Mouse (Mus musculus) mouse embryonic stem cell (cell line): ENCODE measurements at regions not wholly inside any gene's neighbourhood (a gene's known extent, or its start where the extent isn't known, plus 50 kb on each side); places are given as distances from the start of the nearest gene placed in this dataset.

Experiments used
- in situ Hi-C, 2 experiments: fragments of 300-500 bp; cut with MboI; formaldehyde crosslinking; loops; 1 replicate in 1 of 2; 3 replicates in 1 of 2; pipeline ENCODE4 v1.14.3; 2019 to 2020; ENCODE audit warnings: low sequenced_read_pairs in 2 of 2, low pct_unique_long_range_greater_than_20kb in 1 of 2, mixed read lengths in 1 of 2; ENCODE audit not compliant: unreplicated experiment in 1 of 2

GRCm38 (mm10) chr4:87501791-87502190 is 271.5 kb upstream of the Slc24a2 start:
- in situ Hi-C loops: no loop called here

- in situ Hi-C loops: no loop called here
Observed at GRCm38 (mm10) chr4:87500441-87500840, 270.2 kb upstream of the Slc24a2 start.

GRCm38 (mm10) chr4:87487798-87488197 is 257.5 kb upstream of the Slc24a2 start:
- in situ Hi-C loops: no loop called here

DNA sequence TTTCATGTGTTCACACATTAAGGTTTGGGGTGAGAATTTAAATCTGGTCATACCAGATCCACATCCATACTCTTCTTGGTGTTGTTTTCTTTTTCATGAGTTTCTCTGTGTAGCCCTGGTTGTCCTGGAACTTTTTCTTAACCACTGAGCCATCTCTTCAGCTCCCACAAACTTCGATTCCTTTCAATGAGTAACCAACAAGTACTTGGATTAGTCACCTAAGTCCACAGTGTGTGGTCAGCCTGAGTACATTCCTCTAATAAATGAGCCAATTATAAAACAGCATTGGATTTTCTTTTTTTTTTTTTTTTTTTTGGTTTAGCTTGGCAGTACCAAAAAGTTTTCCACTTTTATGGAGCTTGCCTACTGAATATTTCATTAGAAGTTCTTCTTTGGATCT is 245.3 kb upstream of the Slc24a2 start:
- in situ Hi-C loops: no loop called here

- in situ Hi-C loops: no loop called here
Observed at GRCm38 (mm10) chr4:87473331-87474039, 243.2 kb upstream of the Slc24a2 start.

- in situ Hi-C loops: no loop called here
Observed at GRCm38 (mm10) chr4:87472787-87473186, 242.5 kb upstream of the Slc24a2 start.

DNA sequence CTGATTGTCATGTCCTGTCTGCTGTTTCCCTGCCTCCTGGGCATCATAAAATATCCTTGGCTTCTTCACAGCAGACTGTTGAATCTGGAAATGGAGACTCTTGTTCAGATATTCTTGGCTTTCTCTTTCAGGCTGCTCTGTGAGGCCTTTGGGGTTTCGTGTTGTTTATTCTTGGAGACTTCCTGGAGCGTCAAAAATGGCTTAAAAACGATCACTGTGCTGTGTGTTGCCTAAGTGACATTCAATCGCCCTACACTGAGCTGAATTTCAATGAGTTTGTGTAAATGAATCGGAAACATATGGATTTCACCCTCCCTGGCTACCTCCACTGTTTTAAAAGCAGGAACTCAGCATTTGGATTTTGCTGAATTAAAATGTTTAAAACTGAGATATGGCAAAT is 241.1 kb upstream of the Slc24a2 start:
- in situ Hi-C loops: no loop called here

DNA sequence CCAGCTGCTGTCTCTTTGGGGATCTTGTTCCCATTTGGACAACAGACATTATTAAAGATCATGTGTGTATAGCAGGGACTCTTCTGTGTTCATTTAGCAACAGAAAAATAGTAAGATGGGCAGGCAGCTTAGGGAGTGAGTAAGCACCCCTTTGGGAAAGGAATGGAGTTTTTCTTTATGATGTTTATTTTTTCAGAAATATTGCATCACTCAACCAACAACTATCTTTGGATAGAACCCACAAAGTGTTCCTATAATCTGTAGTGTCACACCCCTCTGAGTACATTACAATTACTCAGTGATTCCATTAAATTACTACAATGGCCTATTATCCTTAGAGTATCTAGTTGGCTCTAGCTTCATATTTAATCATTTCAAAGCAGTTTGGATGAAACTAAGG is 237.3 kb upstream of the Slc24a2 start:
- in situ Hi-C loops: no loop called here

- in situ Hi-C loops: no loop called here
Observed at GRCm38 (mm10) chr4:87467018-87467417, 236.7 kb upstream of the Slc24a2 start.

DNA sequence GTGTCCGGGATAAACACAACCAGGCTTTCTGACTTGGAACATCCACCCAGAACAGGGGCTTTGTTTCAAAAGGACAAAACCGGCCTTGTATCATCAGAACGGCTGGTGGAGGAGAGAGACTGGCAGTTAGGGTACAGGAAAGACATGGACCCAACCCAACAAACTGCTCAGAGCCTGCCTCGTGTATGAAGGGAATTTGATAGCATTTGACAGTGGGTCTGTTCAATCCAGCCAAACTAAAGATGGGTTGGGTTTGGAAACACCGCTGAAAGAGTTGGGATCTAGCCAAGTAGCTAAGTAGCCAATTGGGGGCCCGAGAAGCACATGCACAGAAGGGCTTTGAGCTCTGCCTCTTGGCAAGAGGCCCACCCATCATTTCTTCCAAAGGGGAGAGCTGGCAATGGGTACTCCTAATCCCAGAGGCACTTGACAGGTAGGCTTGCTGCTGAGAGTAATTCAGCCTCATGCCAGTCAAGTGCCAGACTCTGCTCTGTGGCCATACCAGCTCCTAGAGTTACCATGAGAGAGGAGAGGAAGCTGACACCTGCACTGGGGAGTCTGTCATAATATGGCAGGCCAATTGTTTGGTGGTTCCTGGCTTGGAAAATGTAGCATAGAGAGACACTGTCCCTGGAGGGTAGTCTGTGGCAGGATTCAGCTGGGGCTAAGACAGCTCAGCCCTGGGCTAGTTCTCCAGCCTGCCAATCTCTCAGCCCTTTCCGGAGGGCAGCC is 231.1 kb upstream of the Slc24a2 start:
- in situ Hi-C loops: no loop called here

DNA sequence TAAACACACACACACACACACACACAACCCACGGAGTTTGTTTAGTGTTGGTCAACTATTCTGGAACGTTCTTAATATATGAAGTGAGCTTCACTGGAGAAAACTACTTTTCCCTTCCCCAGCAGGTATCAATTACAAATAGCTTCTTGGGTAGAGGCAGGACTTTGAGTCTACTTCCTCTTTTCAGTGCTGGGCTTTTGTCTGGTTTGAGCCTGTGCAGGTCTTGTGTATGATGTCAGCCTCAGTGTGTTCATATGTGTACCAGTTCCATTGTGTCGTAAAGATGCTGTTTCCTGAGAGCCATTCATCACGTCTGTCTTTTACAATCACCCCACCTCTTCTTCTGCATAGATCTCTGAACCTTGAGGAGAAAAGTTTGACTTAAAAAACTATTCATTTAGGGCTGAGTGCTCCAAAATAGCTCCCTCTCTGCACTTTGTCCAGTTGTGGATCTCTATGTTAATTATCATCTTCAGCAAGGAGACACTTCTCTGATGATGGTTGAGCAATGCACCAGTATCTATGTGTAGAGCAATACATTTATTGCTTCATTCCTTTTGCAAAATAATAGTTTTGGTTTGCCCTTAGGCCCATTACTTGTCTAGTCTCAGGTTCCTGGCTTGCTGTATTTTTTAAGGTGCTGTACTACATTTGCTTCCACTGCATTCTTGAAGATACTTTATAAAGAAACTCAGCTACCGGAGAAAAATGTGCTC is 225.7 kb upstream of the Slc24a2 start:
- in situ Hi-C loops: no loop called here

DNA sequence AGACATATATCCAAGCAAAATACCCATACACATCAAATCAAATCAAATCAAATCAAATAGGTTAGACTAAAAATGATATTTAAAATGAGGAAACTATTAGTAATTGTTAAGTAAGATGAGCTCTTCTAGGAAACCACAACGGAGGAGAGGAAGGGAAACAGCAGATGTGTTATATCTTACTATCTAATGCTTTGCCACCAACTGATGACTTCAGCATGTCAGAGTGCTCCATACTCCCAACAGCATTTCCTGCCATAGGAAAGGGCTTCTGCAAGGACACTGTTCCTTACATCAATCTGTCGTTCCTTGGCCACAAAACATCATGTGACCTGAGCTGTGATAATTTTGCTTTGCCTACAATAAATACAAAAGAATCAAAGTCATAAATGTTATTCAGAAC is 221.8 kb upstream of the Slc24a2 start:
- in situ Hi-C loops: no loop called here

DNA sequence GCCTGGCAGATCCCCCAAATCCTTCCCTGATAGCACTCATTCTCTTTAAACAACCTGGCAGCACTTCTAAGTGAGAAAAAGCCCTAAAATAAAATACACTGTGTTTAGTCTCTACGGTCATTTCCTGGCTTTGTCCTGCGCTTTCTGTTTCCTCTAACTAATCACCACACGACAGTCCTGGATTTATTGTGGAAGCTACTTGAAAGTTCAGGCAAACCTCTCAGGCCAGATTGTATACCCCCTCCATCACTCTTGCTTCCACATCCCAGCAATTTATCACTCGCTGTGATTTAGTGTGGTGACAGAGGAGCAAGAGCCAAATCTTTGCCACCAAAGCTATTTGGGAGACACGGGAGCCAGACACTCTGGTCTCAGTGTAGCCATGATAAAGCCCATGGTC is 221.0 kb upstream of the Slc24a2 start:
- in situ Hi-C loops: no loop called here

- in situ Hi-C loops: no loop called here
Observed at GRCm38 (mm10) chr4:87448338-87448737, 218.1 kb upstream of the Slc24a2 start.

- in situ Hi-C loops: no loop called here
Observed at GRCm38 (mm10) chr4:87446856-87447255, 216.6 kb upstream of the Slc24a2 start.

DNA sequence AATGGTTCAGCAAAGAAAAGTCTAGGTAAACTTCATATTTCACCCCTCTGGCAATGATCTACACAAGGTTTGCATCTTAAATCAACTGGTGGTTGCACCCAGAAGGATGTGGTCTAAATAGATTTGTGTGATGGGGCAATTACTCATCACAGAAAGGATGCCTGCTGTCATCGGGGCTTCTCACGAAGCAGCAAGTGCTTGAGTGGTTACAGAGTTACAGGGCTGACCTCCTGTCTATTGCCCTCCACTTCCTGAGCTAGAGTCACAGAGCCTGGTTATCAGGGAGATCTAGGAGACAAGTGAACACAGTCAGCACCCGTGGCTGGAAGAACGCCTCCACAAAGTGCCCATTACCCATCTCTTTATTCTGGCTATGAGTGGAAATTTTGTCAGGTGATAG is 203.9 kb upstream of the Slc24a2 start:
- in situ Hi-C loops: no loop called here

GRCm38 (mm10) chr4:87428374-87428773 is 198.1 kb upstream of the Slc24a2 start:
- in situ Hi-C loops: no loop called here

DNA sequence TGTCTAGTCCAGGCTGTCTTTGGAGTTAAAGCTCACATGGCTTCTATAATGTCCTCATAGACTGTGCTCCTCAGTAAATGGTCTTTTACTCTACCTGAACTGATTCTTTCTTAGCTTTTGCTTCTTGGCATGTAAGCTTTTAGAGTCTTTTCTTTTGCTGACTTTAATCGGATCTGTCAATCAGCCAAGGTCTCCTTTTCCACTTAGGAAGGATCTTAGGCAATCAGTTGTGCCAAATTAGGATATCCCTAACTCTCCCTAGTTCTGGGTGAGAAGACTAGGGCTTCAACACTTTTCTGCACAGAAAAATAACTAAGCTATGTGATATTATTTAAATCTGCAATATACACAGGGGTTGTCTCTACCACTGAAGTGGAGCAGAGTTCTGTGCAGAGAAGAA is 193.8 kb upstream of the Slc24a2 start:
- in situ Hi-C loops: no loop called here

GRCm38 (mm10) chr4:87422588-87422987 is 192.3 kb upstream of the Slc24a2 start:
- in situ Hi-C loops: no loop called here

DNA sequence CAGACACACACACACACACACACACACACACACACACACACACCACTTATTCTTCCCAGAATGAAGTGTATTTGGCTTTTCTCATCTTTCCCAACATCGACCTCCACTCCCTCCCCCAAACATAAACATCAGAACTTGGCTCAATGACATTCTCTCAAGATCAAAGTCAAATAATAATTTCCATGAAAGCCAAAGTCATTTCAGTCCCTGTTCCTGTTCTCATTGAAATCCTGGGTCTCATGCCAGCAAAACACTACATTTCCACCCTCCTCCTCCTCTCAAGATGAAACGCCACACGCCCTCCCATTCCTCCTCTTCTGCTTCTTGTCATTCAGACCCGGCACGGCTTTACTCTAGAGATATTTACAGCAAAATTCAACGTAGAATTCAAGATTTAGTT is 173.1 kb upstream of the Slc24a2 start:
- in situ Hi-C loops: no loop called here
